Mouse (Mus musculus) layer of hippocampus, adult 11-12 months (tissue): ENCODE data around the gene Fam49a.
"Not testable (repeated sequence)": the region's sequence is repeated elsewhere in the genome, so short reads cannot be mapped to it uniquely, and the experiment has no call there.

Experiments used
- DNase-seq: peaks from one replicate; pipeline ENCODE4 v3.0.0; 2022; ENCODE audit warnings: low spot score

Fam49a gene

DNA sequence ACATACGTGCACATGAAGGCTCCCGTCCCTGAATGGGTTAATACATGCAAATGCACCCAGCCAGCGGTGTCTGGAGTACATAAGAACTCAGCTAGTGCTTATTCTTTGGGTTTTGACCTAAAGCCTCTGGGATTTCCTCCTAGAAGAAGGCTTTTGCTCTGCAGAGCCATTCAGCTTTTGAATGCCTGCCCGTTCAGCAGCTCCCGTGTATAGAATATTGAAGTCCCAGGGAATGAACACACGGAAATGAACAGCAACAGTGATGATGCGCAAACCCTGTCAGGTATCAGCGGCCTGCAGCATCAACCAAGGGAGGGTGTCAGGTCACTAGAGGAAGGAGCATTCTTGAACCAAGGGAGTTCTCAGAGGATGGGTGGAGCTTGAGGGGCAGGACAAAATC, 52.4 kb downstream of the Fam49a start:
- DNase-seq = no peak

DNA sequence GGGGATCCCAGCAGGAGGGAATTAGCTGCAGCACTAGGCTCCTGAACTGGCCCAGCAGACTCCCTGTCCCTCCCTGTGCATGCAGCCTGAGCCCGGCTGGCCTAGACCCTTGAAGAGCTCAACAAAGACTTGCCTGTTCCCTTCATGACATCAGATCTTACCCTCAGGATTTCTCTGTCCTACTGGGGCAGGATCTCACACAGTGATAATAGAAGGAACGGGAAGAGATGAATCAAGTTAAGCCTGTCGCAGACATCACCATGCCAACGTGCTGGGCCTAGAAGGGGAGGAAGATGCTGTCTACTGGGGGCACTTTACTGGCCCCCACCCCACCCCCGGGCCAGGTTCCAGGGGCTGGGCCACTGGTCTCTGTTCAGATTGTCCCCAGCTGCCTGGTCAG, 53.1 kb downstream of the Fam49a start:
- DNase-seq = no peak

DNA sequence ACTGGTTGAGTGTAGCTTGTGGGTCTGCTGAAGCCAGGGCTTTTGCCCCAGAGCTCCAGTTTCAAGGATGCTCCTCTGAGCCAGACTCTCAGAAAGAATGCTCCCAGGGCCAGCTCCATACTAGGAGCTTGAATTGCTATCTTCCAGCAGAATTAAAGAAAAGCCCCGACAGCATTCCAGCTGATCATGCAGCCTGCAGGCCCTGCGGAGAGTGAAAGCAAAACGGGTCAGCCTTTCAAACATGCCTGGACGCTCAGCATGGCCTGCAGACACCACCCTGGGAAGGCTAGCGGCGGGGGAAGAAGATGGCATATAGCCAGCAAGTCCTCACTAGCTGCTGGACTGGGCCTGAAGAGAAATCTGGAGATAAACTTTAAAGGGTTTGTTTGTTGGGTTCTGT, 55.0 kb downstream of the Fam49a start:
- DNase-seq = peak; percentile 41

DNA sequence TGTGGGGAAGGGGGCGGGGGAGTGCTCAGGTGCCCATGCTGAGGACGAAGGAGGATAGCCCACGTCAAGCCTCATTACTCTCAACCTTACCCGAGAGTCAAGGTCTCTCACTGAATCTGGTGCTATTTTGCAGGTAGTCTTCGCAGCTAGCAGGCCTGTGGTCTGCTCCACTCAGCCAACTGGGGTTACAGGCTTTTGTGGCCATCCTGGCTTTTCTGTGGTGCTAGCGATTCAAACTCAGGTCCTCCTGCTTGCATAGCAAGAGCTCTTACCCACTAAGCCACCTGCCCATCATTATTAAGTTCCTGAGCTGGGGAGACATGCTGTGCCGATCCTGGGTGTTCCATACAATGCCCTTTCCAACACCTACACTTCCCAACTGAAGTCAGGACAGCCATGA, 55.7 kb downstream of the Fam49a start:
- no peak for DNase-seq

- DNase-seq = no peak
These were observed 56.3 kb downstream of the Fam49a start for GRCm38 (mm10) chr12:12318140-12318734.

DNA sequence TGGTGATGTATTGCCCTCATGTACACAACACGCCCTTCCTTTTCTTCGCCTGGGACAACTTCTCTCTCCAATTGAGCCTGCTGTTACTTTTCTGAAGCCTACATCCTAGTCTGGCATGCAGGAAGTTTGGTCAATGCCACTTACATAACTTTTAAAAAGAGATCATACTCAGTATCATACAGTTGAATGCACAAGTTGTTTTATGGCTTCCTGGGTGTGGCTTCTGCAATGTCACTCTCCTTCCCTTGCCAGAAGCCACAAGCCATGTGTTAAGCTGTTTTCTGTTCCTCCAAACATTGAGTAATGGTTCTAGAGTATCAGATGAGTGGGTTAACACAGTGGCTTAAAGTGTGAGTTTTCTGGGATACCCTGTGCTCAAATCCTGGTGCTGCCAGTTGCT, 58.8 kb downstream of the Fam49a start:
- DNase-seq = no peak

- DNase-seq = no peak
These were observed 59.2 kb downstream of the Fam49a start for GRCm38 (mm10) chr12:12321111-12321510.

GRCm38 (mm10) chr12:12323084-12323483, 61.1 kb downstream of the Fam49a start:
- DNase-seq = no peak

GRCm38 (mm10) chr12:12323616-12324223, 61.8 kb downstream of the Fam49a start:
- DNase-seq = peak; percentile 90

DNA sequence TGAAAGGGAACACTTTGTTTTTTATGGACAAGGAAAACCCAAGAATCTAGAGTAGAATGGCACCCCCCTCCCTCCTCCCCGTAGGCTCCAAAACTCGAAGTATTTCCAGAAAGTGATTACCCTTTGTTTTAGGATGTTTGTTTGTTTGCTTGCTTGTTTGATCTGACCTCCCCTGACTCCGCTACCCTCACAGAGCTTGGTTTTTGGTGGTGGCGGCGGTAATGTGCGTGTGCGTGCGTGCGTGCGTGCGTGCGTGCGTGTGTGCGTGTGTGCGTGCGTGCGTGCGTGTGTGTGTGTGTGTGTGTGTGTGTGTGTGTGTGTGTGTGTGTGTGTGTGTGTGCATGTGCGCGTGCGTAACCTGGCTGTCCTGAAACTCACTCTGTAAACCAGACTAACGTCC, 62.3 kb downstream of the Fam49a start:
- not testable (repeated sequence) for DNase-seq

DNA sequence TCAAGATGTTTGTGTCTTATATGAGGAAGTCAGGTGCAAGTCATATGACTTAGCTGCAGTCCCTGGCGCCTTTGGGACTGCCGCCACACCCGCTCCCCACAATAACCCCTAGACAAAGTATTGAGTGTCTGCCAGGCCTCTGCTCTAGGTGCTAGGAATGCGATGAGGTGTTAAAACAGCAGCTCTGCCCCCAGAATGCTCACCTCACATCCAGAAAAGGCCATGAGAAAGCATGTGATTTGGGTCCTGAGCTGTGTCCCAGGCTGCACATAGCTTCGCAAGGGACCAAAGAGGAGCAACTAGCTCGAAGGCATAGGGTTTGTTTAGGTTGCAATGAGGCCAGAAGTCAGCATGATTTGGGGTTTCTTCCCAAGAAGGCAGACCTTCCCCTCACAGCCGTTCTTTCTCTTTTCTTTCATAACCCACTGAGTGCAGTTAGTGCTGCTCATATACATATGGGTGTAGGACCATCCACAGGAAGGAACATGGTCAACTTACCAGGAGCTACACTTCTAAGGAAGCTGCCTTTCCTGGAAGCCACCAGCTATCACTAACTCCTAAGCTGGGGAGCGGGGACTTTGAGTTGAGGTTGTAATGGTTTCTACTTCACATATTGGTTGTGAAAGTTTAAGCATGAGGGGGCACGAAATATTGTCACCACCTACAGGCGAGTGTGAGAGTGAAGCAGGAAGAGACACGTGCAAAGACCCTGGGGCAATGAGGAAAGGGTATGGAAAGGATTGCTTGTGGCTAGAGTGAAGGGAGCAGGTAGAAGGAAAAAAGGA, 71.8 kb downstream of the Fam49a start:
- no peak for DNase-seq

DNA sequence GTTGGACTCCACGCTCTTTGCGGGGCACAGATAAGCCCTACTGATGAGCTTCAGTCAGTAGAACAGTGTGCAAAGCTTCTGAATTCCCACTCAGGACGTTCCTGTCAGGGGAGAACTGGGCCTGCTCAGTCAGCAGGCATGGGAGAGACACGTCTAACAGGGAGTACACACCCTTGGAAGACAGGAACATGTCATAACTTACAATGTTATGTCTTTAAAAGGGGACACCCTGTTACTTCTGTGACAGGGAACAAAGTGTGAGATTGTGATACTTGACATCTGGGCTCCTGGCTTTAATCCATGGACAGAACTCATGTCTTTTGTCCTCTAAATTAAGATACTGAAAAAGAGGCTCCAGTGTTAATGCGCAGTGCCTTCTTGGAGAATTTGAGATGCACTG, 72.5 kb downstream of the Fam49a start:
- DNase-seq = no peak

DNA sequence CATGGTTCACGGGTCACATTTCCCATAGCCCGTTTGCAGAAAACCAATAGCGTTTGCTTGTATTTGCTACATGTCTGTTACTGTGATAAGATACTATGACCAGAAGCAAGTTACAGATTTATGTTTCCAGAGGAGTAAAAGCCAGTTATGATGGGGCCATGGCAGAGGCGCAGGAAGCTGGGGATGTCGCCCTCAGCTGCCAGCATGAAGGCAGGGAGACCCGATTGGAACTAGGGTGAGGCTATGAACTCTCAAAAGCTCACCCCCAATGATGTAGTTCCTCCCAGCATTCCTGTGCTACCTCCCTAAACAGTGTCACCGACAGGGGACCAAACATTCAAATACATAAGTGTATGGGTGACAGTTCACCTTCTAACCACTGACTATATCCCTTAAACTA, 73.6 kb downstream of the Fam49a start:
- DNase-seq = no peak

GRCm38 (mm10) chr12:12337378-12337777, 75.4 kb downstream of the Fam49a start:
- DNase-seq = no peak

GRCm38 (mm10) chr12:12343320-12343719, 81.4 kb downstream of the Fam49a start:
- DNase-seq = peak; percentile 43

GRCm38 (mm10) chr12:12348625-12349024, 86.7 kb downstream of the Fam49a start:
- DNase-seq = no peak

GRCm38 (mm10) chr12:12349645-12350288, 87.8 kb downstream of the Fam49a start:
- no peak for DNase-seq

DNA sequence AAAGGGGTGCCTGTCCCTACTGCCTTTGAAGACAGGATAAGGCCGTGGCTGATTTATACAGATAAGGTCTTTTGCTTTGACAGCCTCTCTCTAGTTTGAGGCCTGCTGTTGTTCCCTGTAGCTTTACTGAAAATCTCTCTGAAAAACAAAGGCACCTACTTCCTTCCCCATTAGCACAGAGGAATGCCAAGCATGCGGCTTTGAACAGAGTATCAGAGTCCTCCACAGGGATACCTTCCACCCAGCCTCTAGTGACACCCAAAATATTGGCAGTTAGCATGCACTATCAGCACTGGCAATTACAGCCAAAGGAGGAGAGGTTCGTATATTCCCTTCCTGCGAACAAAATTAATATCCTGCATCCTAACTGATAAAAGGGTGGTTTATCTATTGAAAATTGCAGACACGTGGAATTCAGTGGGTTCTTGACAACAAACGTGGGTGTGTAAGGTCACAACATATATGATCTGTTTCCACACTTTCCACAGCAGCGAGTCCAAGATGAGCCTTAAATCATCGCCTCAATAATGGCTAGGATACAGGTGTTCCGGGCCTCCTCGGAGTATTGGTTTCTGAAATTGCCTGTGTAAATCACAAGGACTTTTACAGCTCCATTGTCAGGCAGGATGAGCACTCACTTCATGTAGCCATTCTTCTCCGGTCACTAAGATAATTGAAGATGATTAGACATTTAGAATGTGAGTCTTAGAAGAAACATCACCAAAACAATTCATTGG, 90.0 kb downstream of the Fam49a start:
- DNase-seq = no peak

DNA sequence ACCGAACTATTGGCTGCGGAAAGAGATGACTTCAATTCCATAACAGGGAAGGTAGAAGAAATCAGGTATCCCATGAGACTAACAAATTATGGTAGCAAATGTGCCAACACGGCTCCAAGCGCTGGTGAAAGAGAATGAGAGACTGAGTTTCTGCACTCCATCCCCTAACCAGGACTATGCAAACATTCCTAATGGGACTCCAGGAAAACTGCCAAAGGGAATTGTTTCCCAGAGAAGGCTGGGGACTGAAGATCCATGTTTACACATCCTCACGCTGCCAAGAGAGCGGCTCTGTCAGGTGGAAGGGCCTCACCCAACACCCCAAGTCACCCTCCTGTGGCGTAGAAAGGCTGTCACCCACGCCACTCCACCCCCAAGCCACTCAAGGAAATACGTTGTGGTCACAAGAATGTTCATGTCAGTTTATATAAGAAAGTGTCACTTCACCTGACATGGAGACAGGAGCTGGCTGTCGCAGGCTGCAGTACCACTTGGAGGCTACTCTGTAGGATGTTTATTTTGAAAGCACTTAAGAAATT, 92.2 kb downstream of the Fam49a start:
- no peak for DNase-seq

- DNase-seq = no peak
These were observed 94.1 kb downstream of the Fam49a start for GRCm38 (mm10) chr12:12356048-12356447.

GRCm38 (mm10) chr12:12356463-12356862, 94.5 kb downstream of the Fam49a start:
- peak; percentile 26 for DNase-seq

DNA sequence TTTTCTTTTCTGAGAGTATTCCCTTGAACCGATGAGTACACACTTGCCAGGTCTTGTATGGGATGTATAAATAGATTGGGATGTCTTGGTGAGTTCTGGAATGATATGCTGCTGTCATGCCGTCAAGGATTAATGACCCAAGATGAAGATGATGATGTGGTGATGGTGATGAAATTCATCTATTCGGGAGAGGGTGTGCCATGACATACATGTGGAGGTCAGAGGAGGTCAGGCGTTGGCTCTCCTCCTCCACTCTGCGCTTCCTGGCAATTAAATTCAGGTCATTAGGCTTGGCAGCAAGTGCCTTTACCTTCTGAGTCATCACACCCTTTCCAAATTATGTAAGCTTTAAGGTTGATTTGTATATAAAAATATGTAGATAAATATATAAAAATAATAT, 95.0 kb downstream of the Fam49a start:
- no peak for DNase-seq
